Mouse (Mus musculus) heart, adult 2 months (tissue): ENCODE measurements around the gene Acin1. TPM values are rescaled to one million over a fixed set of nuclear protein-coding genes. Genes with fewer than 3 reads are reported as not detected.

ENCODE experiments used
- DNase-seq, 2 experiments: peaks; one replicate each; pipeline ENCODE4 v3.0.0; 2021
- H3K27ac ChIP-seq: fragments of 200-600 bp; 2 replicates; pipeline ENCODE4 v1.8.1; 2022
- H3K27me3 ChIP-seq: fragments of 200-500 bp; 2 replicates; pipeline ENCODE4 v1.6.1; 2012; ENCODE audit warnings: mild to moderate bottlenecking, low read length, inconsistent platforms, mixed read lengths; ENCODE audit not compliant: control insufficient read depth, insufficient read depth
- H3K36me3 ChIP-seq: fragments of 200-500 bp; 2 replicates; pipeline ENCODE4 v1.6.1; 2012; ENCODE audit warnings: low read length, inconsistent platforms; ENCODE audit not compliant: control insufficient read depth, insufficient read depth
- H3K4me1 ChIP-seq: fragments of 200-500 bp; 2 replicates; pipeline ENCODE4 v1.6.1; 2011; ENCODE audit warnings: low read length; ENCODE audit not compliant: control insufficient read depth, insufficient read depth
- H3K4me3 ChIP-seq: fragments of 200-600 bp; 2 replicates; pipeline ENCODE4 v1.8.1; 2022
- H3K79me2 ChIP-seq: fragments of 200-500 bp; replicated peaks from 2 replicates; pipeline ENCODE4 v1.6.1; 2012; ENCODE audit warnings: mild to moderate bottlenecking, inconsistent platforms, low read length, moderate library complexity, mixed read lengths; ENCODE audit not compliant: control insufficient read depth, insufficient read depth
- H3K9ac ChIP-seq: fragments of 200-500 bp; 2 replicates; pipeline ENCODE4 v1.6.1; 2012; ENCODE audit warnings: low read depth, mild to moderate bottlenecking, control low read depth, inconsistent platforms, low read length, mixed read lengths
- CTCF ChIP-seq: fragments of 200-600 bp; IDR thresholded peaks from 2 replicates; pipeline ENCODE4 v1.8.1; 2022; ENCODE audit warnings: antibody characterized with exemption, mild to moderate bottlenecking, moderate library complexity
- EP300 ChIP-seq: fragments of 200-500 bp; IDR thresholded peaks from 2 replicates; pipeline ENCODE4 v1.6.1; 2011; ENCODE audit warnings: low read depth, low read length, control low read depth; ENCODE audit not compliant: insufficient read depth
- POLR2A ChIP-seq: fragments of 200-500 bp; IDR thresholded peaks from 2 replicates; pipeline ENCODE4 v1.6.1; 2011; ENCODE audit warnings: mild to moderate bottlenecking, low read depth, low read length, control low read depth; ENCODE audit not compliant: insufficient read depth
- WGBS: fragments of 180-500 bp; shearing (Covaris S2); methylation state at CpG from one replicate; pipeline ENCODE4 v1.1.7; 2018; 5-methylcytosine and 5-hydroxymethylcytosine counted together
- intact Hi-C: fragments of 180-260 bp; cut with DNase I; formaldehyde crosslinking; loops from one replicate; pipeline ENCODE4 v1.15.1; 2025
- polyA plus RNA-seq: library from polyadenylated mRNA; depleted of rRNA; stranded (reverse); fragments of >200 nt; gene quantifications from 2 replicates; pipeline ENCODE4 v1.2.3, GENCODE M21; 2012
- total RNA-seq, 2 experiments: library from RNA; stranded (reverse); gene quantifications; 2 replicates each; pipeline ENCODE4 v1.2.3; 2021

The Acin1 gene
- total and polyA plus RNA-seq, 3 experiments, result 59.9 to 84.9 (median 72.3) TPM

DNA sequence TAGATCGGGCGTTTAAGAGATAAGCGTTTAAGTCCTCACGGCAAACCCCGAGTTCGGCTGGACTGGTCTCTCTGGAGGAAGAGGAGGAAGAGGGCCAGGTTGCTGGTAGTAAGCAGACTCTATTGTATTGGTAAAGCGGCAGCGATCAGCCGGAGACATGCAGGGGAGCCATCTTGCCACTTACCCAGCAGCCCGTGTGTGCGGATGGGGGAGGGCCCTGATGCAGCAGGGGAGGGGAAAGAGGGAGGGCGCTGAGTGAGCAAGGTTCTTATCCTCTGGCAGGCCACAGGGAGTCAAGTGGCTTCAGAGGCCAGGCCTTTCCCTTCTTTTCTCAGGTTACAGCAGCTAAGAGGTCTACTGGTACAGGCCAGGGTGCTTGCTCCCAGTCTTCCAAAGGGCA, 33.2 kb downstream of the Acin1 start:
- WGBS, result 0% methylated on average over 12 of the region's 12 CpGs
- Histone ChIP-seq H3K36me3 (no peaks in the 10 kb centered on the region; the same call in none of the 2 replicates), H3K27ac (peak overlapping the region; percentile 46), H3K9ac (peak overlapping the region; percentile 71), H3K79me2 (no peaks in the 10 kb centered on the region; the same call in 1 of the 2 replicates), H3K4me1 (peaks cover 6% of the 10 kb centered on the region), H3K4me3 (peak overlapping the region; percentile 52), H3K27me3 (no peaks in the 10 kb centered on the region)
- intact Hi-C loops, result loop anchor here (5.0 kb wide), 1 partner anchor 34 kb away; the partner anchor contains the start of genes 1700123O20Rik and Acin1
- peak; percentile 83 to 89 for DNase-seq
- TF ChIP-seq POLR2A (peak; percentile 73), CTCF (no peak), EP300 (0 out of 2 replicates have a peak, but pooled peaks have one; percentile 9)

DNA sequence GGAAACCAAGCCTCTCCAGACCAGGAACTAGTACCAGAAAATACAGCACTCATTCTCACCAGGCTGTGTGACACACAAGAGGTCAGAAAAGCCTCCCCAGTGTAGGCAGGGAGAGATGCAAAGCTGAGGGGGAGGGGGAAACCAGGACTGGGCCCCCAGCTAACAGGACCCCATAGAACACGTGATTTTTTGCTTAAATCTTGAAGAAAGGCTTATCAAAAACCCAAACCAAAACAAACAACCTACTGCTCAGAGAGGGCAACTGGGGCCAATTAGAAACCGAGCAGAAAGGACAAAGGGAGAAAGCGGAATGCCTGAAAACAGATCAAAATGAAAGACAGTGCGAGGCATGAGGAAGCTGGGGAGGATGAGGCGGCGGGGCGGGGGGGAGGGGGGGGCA, 33.9 kb downstream of the Acin1 start:
- Histone ChIP-seq H3K4me1 (peaks cover 6% of the 10 kb centered on the region), H3K36me3 (no peaks in the 10 kb centered on the region; the same call in none of the 2 replicates), H3K27me3 (no peaks in the 10 kb centered on the region), H3K27ac (no peak overlapping the region; the same call in 1 of the 2 replicates), H3K4me3 (peak overlapping the region; percentile 52), H3K9ac (no peak overlapping the region), H3K79me2 (no peaks in the 10 kb centered on the region; the same call in 1 of the 2 replicates)
- intact Hi-C loops, result loop anchor here (5.0 kb wide), 1 partner anchor 35 kb away; the partner anchor contains the start of genes 1700123O20Rik and Acin1
- no peak for TF ChIP-seq POLR2A
- no peak for TF ChIP-seq CTCF
- TF ChIP-seq EP300, result no peak
- no peak for DNase-seq
- 6% methylated on average over 7 of the region's 7 CpGs for WGBS

DNA sequence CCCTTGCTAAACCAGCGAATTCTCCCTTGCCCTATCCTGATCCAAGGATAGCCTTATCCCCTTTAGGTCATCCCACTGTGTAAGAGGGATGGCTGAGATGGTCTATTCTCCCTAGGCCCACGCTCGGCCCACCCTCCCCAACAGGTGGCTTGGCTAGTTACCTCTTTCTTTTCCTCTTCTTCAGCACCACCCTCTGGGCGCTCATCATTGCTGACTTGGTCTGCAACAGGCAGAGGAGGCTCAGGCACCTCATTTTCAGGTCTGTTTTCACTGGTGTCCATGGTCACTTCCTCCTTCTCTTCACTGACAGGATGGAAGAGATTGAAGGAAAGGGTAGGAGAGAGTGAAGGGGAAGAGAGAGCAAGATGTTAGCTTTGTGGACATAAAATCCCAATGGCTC, 35.2 kb downstream of the Acin1 start:
- WGBS, result 80% methylated on average over 4 of the region's 4 CpGs
- no peak for DNase-seq
- Histone ChIP-seq H3K79me2 (no peaks in the 10 kb centered on the region; the same call in 1 of the 2 replicates), H3K4me3 (no peak overlapping the region), H3K27me3 (no peaks in the 10 kb centered on the region), H3K27ac (no peak overlapping the region), H3K4me1 (peaks cover 6% of the 10 kb centered on the region), H3K36me3 (no peaks in the 10 kb centered on the region; the same call in none of the 2 replicates), H3K9ac (no peak overlapping the region)
- intact Hi-C loops, result loop anchor here (2.0 to 5.0 kb wide), 2 partner anchors 36 to 49 kb away; partner anchors contain the start of genes 1700123O20Rik and Acin1
- TF ChIP-seq CTCF (no peak), EP300 (no peak), POLR2A (no peak)

DNA sequence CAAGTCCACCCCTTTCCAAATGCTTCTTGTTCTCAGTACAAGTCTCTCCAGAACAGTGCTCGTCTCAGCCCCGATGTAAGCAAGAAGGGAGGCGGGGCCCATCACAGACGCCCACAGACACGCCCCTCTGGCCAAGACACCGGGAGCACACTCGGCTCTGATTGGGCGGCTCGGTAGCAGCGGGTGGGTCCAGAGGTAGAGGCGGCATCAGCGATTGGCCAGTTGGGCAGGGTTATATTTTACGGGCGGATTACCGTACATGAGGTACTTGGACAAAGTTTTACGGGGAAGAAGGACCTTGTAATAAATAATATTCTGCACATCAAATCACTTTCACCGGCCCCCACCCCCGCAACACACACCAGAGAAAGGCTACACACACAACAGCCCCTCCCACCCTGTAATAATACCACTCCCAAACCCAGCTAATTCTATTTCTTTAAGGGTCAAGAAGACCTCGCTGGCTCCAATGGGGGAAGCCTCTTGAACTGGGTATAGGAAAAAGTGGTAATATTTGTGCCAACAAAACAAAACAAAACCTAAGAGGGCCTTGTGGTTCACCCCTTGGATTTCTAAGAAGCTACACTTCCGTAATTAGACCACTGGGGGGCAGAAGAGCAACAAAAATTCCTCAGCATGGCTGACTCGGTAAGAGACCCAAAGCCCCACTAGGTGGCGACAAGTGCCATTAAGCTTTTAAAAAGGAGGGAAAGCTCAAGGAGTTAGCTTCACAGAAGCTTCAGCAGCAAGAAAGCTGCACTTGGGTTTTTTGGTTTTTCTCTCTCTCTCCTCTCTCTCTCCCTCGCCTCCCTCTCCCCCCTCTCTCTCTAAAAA, 35.9 kb downstream of the Acin1 start:
- TF ChIP-seq EP300 (peak; percentile 82; the same call in 1 of the 2 replicates), POLR2A (no peak), CTCF (peak; percentile 95)
- no peak overlapping the region for H3K27ac ChIP-seq
- no peak overlapping the region for H3K4me3 ChIP-seq
- WGBS, result 60% methylated on average over 23 of the region's 23 CpGs
- no peaks in the 10 kb centered on the region; the same call in 1 of the 2 replicates for H3K79me2 ChIP-seq
- no peaks in the 10 kb centered on the region; the same call in none of the 2 replicates for H3K36me3 ChIP-seq
- no peaks in the 10 kb centered on the region for H3K27me3 ChIP-seq
- H3K9ac ChIP-seq, result no peak overlapping the region
- DNase-seq, result peak; percentile 79 to 81
- intact Hi-C loops, result loop anchor here (2.0 to 5.0 kb wide), 2 partner anchors 36 to 50 kb away; partner anchors contain the start of genes 1700123O20Rik and Acin1
- peaks cover 6% of the 10 kb centered on the region for H3K4me1 ChIP-seq

DNA sequence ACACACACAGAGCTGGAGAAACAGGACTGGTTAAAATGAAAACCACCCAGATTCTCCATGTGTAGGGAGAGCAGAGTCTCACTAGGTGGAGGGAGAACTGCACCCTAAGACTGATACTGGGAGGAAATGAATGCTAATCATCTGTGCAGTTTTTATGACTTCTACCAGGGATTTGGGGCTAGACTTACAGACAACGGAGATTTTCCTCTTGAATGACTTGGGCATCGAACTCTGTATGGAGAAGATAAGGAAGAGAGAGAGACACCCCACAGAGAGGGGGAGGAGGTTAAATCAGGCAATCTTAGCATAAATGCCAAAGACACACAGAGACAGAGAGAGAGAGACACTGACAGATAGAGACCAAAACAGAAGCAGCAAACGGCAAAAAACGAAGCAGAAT, 38.8 kb downstream of the Acin1 start:
- WGBS, result 65% methylated on average over 4 of the region's 4 CpGs
- TF ChIP-seq POLR2A, result no peak
- no peak for TF ChIP-seq EP300
- no peak for TF ChIP-seq CTCF
- H3K4me1 ChIP-seq, result no peaks in the 10 kb centered on the region; the same call in 1 of the 2 replicates
- H3K36me3 ChIP-seq, result no peaks in the 10 kb centered on the region; the same call in none of the 2 replicates
- DNase-seq, result no peak
- H3K27me3 ChIP-seq, result no peaks in the 10 kb centered on the region
- H3K4me3 ChIP-seq, result no peak overlapping the region
- intact Hi-C loops, result no loop called here
- H3K9ac ChIP-seq, result no peak overlapping the region
- H3K79me2 ChIP-seq, result no peaks in the 10 kb centered on the region; the same call in 1 of the 2 replicates
- H3K27ac ChIP-seq, result no peak overlapping the region
